Mouse (Mus musculus): Measurements from ENCODE around the gene Tomm5. TPM values are rescaled to one million over a fixed set of nuclear protein-coding genes. Genes with fewer than 3 reads are reported as not detected.
"Not testable (repeated sequence)": the region's sequence is repeated elsewhere in the genome, so short reads cannot be mapped to it uniquely, and the experiment has no call there.

The Tomm5 gene
- total RNA-seq (2021) = 10 to 100 TPM; 76.8 to 83.7 TPM
- long read RNA-seq, experiment 1, transcript Tomm5-204 (2 exons, 639 nt) = major isoform, 34 of 36 reads
- long read RNA-seq, experiment 1, partial matches to known transcripts = 0 of 36 reads
- long read RNA-seq, experiment 1, other reads (novel, unspliced or antisense) = 0 of 36 reads
- long read RNA-seq, experiment 2, transcript Tomm5-204 (2 exons, 639 nt) = major isoform, 26 of 28 reads
- long read RNA-seq, experiment 2, partial matches to known transcripts = 0 of 28 reads
- long read RNA-seq, experiment 2, other reads (novel, unspliced or antisense) = 1 of 28 reads

- DNase-seq = peak; percentile 83
Observed at GRCm38 (mm10) chr4:45107601-45108277, at the start of gene Tomm5. Tomm5 (minus strand) TSS chr4:45108114.

- DNase-seq = no peak
Observed at GRCm38 (mm10) chr4:45156433-45156832, 48.5 kb upstream of the Tomm5 start.

- DNase-seq = no peak
Observed at GRCm38 (mm10) chr4:45143005-45143404, 35.1 kb upstream of the Tomm5 start.

- no peak for DNase-seq
Observed at GRCm38 (mm10) chr4:45142411-45142810, 34.5 kb upstream of the Tomm5 start.

- peak; percentile 9 for DNase-seq
Observed at GRCm38 (mm10) chr4:45141835-45142234, 33.9 kb upstream of the Tomm5 start.

- no peak for DNase-seq
Observed at GRCm38 (mm10) chr4:45137636-45138035, 29.7 kb upstream of the Tomm5 start.

GRCm38 (mm10) chr4:45134471-45134870, 26.6 kb upstream of the Tomm5 start:
- DNase-seq = no peak

GRCm38 (mm10) chr4:45131021-45131420, 23.1 kb upstream of the Tomm5 start:
- DNase-seq = no peak

- DNase-seq = no peak
Observed at GRCm38 (mm10) chr4:45121311-45121710, 13.4 kb upstream of the Tomm5 start.

GRCm38 (mm10) chr4:45108456-45109110, 669 bp upstream of the Tomm5 start:
- no peak for DNase-seq

- DNase-seq = no peak
Observed at GRCm38 (mm10) chr4:45107066-45107465, 848 bp downstream of the Tomm5 start.

- no peak for DNase-seq
Observed at GRCm38 (mm10) chr4:45106409-45106808, 1.5 kb downstream of the Tomm5 start.

GRCm38 (mm10) chr4:45097198-45097872, 10.6 kb downstream of the Tomm5 start:
- DNase-seq = peak; percentile 64

GRCm38 (mm10) chr4:45084895-45085290, 23.0 kb downstream of the Tomm5 start:
- no peak for DNase-seq

GRCm38 (mm10) chr4:45084021-45084894, 23.7 kb downstream of the Tomm5 start, which contains the start of gene Fbxo10:
Fbxo10 (minus strand) TSS chr4:45084604.
- DNase-seq = peak; percentile 96

- DNase-seq = no peak
Observed at GRCm38 (mm10) chr4:45083487-45083886, 24.4 kb downstream of the Tomm5 start.

- no peak for DNase-seq
Observed at GRCm38 (mm10) chr4:45082951-45083350, 25.0 kb downstream of the Tomm5 start.

- DNase-seq = not testable (repeated sequence)
Observed at GRCm38 (mm10) chr4:45081041-45081440, 26.9 kb downstream of the Tomm5 start.

- no peak for DNase-seq
Observed at GRCm38 (mm10) chr4:45073544-45073943, 34.4 kb downstream of the Tomm5 start.

- no peak for DNase-seq
Observed at GRCm38 (mm10) chr4:45072261-45072973, 35.5 kb downstream of the Tomm5 start.

- no peak for DNase-seq
Observed at GRCm38 (mm10) chr4:45067742-45068141, 40.2 kb downstream of the Tomm5 start.
